Mouse (Mus musculus): ENCODE measurements at regions not wholly inside any gene's neighbourhood (a gene's known extent, or its start where the extent isn't known, plus 50 kb on each side); places are given as distances from the start of the nearest gene placed in this dataset.

DNA sequence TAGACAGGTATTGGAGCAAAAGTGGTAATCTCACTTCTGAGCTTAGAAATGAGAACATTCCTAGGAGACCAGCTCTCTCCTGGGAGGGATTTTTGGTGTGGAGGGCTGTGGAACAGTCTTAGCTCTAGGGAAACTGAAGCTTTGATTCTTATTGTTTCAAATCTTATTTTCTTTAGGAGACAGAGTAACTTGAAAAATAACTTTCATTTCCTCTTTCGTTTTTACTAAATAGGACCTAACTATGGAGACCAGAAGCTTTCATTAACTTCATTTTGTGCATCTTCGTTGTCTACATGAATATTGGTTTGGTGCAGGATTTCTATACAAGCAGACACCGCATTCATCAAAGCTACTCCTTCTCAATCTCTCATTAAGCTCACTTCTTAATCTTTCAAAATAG, 1010.5 kb upstream of the Msl3l2 start:
- TF ChIP-seq GATA1 (IDR thresholded peaks at IDR 0.05; ENCODE audit: borderline replicate concordance, low read length) (no peak), FLI1 (IDR thresholded peaks at IDR 0.05; ENCODE audit: low read length) (no peak)
